Mouse (Mus musculus): ENCODE data around the gene Cga. TPM values are rescaled to one million over a fixed set of nuclear protein-coding genes. Genes with fewer than 3 reads are reported as not detected.
"Not testable (repeated sequence)": the region's sequence is repeated elsewhere in the genome, so short reads cannot be mapped to it uniquely, and the experiment has no call there.

The Cga gene
- total RNA-seq, 4 experiments from 2014 or later: not detected

GRCm38 (mm10) chr4:34889101-34889811, 4.3 kb upstream of the Cga start:
- DNase-seq (ENCODE audit: low spot score in 2 of 2): no peak

- DNase-seq (ENCODE audit: low spot score in 2 of 2): no peak
Observed at GRCm38 (mm10) chr4:34889812-34890185, 3.8 kb upstream of the Cga start.

- DNase-seq (ENCODE audit: low spot score in 2 of 2): no peak
Observed at GRCm38 (mm10) chr4:34898497-34898896, 4.9 kb downstream of the Cga start.

GRCm38 (mm10) chr4:34899322-34899721, 5.7 kb downstream of the Cga start:
- DNase-seq (ENCODE audit: low spot score in 2 of 2): no peak

- DNase-seq (ENCODE audit: low spot score in 2 of 2): peak; percentile 22 to 33
Observed at GRCm38 (mm10) chr4:34900155-34900554, 6.6 kb downstream of the Cga start.

GRCm38 (mm10) chr4:34901166-34901565, 7.6 kb downstream of the Cga start:
- no peak for DNase-seq (ENCODE audit: low spot score in 2 of 2)

GRCm38 (mm10) chr4:34901582-34901981, 8.0 kb downstream of the Cga start:
- DNase-seq (ENCODE audit: low spot score in 2 of 2): not testable (repeated sequence)

- DNase-seq (ENCODE audit: low spot score in 2 of 2): no peak
Observed at GRCm38 (mm10) chr4:34905396-34905795, 11.8 kb downstream of the Cga start.

- DNase-seq (ENCODE audit: low spot score in 2 of 2): no peak
Observed at GRCm38 (mm10) chr4:34906151-34906550, 12.6 kb downstream of the Cga start.

GRCm38 (mm10) chr4:34907026-34907425, 13.4 kb downstream of the Cga start:
- DNase-seq (ENCODE audit: low spot score in 2 of 2): no peak

GRCm38 (mm10) chr4:34908127-34908526, 14.5 kb downstream of the Cga start:
- no peak for DNase-seq (ENCODE audit: low spot score in 2 of 2)

GRCm38 (mm10) chr4:34911401-34911800, 17.8 kb downstream of the Cga start:
- no peak for DNase-seq (ENCODE audit: low spot score in 2 of 2)

GRCm38 (mm10) chr4:34912171-34912570, 18.6 kb downstream of the Cga start:
- no peak for DNase-seq (ENCODE audit: low spot score in 2 of 2)

GRCm38 (mm10) chr4:34917400-34917799, 23.8 kb downstream of the Cga start:
- no peak for DNase-seq (ENCODE audit: low spot score in 2 of 2)

- DNase-seq (ENCODE audit: low spot score in 2 of 2): peak; percentile 42 to 44
Observed at GRCm38 (mm10) chr4:34922177-34922870, 28.7 kb downstream of the Cga start.

GRCm38 (mm10) chr4:34928386-34928785, 34.8 kb downstream of the Cga start:
- not testable (repeated sequence) for DNase-seq (ENCODE audit: low spot score in 2 of 2)

- no peak for DNase-seq (ENCODE audit: low spot score in 2 of 2)
Observed at GRCm38 (mm10) chr4:34941046-34941445, 47.5 kb downstream of the Cga start.

- no peak for DNase-seq (ENCODE audit: low spot score in 2 of 2)
Observed at GRCm38 (mm10) chr4:34947181-34947580, 53.6 kb downstream of the Cga start.

- DNase-seq (ENCODE audit: low spot score in 2 of 2): no peak
Observed at GRCm38 (mm10) chr4:34953716-34954115, 60.1 kb downstream of the Cga start.

All from layer of hippocampus, adult 8-10 months (tissue).